Mouse (Mus musculus): ENCODE data around the gene H2al1g. TPM values are rescaled to one million over a fixed set of nuclear protein-coding genes. Genes with fewer than 3 reads are reported as not detected.

Gene H2al1g
- polyA plus RNA-seq, 2 experiments: not detected

DNA sequence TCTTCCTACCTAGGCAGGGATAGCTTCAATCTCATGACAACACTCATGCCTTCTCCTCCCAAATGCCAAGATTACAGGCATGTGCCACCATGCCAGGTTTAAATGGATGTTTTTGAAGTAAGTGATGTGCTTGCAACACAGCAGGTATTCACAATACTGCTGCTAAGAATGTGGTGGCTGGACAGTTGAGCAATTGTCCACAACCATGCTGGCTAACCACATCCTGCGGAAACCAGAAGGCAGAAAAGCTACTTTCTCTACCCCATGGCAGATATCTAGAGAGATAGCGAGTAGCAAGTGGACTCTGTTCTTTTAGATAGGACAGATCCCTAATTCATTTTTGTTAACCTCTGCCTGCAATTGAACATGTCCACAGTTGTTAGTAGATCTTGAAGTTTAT lies 43.2 kb downstream of the H2al1g start:
- ATAC-seq (ENCODE audit: low FRiP score, low read depth) (no peak), DNase-seq (ENCODE audit: low spot score) (no peak)
- Histone ChIP-seq H3K4me2 (replicated peaks; ENCODE audit: low read depth, low read length, severe bottlenecking) (no peak overlapping the region), H3K4me3 (replicated peaks; ENCODE audit: low read length) (no peak overlapping the region), H3K9ac (ENCODE audit: low read depth, low read length, severe bottlenecking) (no peak overlapping the region), H3K27ac (replicated peaks; ENCODE audit: low read depth, low read length) (no peak overlapping the region), H3K9me3 (ENCODE audit: control insufficient read depth, low read length) (no peaks in the 10 kb centered on the region), H3K36me3 (ENCODE audit: control insufficient read depth, insufficient read depth, low read length) (no peaks in the 10 kb centered on the region), H3K27me3 (ENCODE audit: control insufficient read depth, insufficient read depth, low read length) (no peaks in the 10 kb centered on the region), H3K4me1 (ENCODE audit: control insufficient read depth, insufficient read depth, low read length) (no peaks in the 10 kb centered on the region)
- WGBS: 88% methylated on average over 2 of the region's 2 CpGs
- TF ChIP-seq POLR2A (IDR thresholded peaks at IDR 0.05; ENCODE audit: borderline replicate concordance, extremely low read depth, insufficient read depth, insufficient read length): no peak

DNA sequence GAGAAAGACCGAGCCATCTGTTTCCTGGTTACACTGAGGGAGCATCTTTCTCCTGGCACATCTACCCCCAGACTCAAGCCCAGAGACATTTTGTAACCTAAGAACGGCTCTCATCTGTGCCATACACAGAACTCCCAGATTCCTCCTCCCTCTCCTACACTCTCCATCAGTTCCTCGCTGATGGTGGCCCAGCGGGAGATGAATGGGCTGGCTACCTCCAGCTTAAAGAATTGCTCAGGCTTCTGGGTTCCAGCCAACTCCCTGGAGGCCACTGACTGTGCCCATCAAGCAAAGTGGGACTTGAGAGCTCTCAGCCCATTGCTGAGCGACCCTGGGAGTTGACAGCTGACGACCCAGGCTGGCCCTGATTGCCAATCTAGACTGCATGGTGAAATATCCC lies 45.8 kb downstream of the H2al1g start:
- no peak for TF ChIP-seq POLR2A (IDR thresholded peaks at IDR 0.05; ENCODE audit: borderline replicate concordance, extremely low read depth, insufficient read depth, insufficient read length)
- ATAC-seq (ENCODE audit: low FRiP score, low read depth): no peak
- no peak overlapping the region for H3K4me3 ChIP-seq (replicated peaks; ENCODE audit: low read length)
- H3K27me3 ChIP-seq (ENCODE audit: control insufficient read depth, insufficient read depth, low read length): no peaks in the 10 kb centered on the region
- 60% methylated on average over 6 of the region's 6 CpGs for WGBS
- no peak overlapping the region for H3K9ac ChIP-seq (ENCODE audit: low read depth, low read length, severe bottlenecking)
- DNase-seq (ENCODE audit: low spot score): no peak
- H3K4me2 ChIP-seq (replicated peaks; ENCODE audit: low read depth, low read length, severe bottlenecking): no peak overlapping the region
- no peaks in the 10 kb centered on the region for H3K4me1 ChIP-seq (ENCODE audit: control insufficient read depth, insufficient read depth, low read length)
- H3K27ac ChIP-seq (replicated peaks; ENCODE audit: low read depth, low read length): no peak overlapping the region
- no peaks in the 10 kb centered on the region for H3K9me3 ChIP-seq (ENCODE audit: control insufficient read depth, low read length)
- H3K36me3 ChIP-seq (ENCODE audit: control insufficient read depth, insufficient read depth, low read length): no peaks in the 10 kb centered on the region

DNA sequence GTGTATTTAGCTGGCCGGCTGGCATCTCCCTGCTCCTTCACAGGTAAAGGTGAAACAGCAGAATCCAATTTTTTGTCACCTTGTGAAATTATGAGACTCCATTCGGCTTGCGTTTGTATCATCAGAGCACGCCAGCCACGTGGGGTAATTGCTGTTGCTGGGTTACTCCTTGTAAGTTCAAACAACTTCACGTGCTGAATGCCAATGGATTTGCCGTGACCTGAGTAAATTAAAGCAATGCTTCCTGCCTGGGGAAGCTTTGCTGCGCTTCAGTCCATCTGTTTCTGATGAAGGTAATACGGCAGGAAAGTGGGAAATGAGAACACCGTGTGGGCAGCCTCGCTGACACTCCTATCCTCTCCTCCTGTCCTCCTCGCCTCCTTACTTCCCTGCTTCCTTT lies 47.1 kb downstream of the H2al1g start:
- 36% methylated on average over 12 of the region's 12 CpGs for WGBS
- TF ChIP-seq POLR2A (IDR thresholded peaks at IDR 0.05; ENCODE audit: borderline replicate concordance, extremely low read depth, insufficient read depth, insufficient read length): no peak
- Histone ChIP-seq H3K4me3 (replicated peaks; ENCODE audit: low read length) (no peak overlapping the region), H3K27ac (replicated peaks; ENCODE audit: low read depth, low read length) (no peak overlapping the region), H3K27me3 (ENCODE audit: control insufficient read depth, insufficient read depth, low read length) (no peaks in the 10 kb centered on the region), H3K9me3 (ENCODE audit: control insufficient read depth, low read length) (no peaks in the 10 kb centered on the region), H3K9ac (ENCODE audit: low read depth, low read length, severe bottlenecking) (no peak overlapping the region), H3K4me2 (replicated peaks; ENCODE audit: low read depth, low read length, severe bottlenecking) (no peak overlapping the region), H3K36me3 (ENCODE audit: control insufficient read depth, insufficient read depth, low read length) (no peaks in the 10 kb centered on the region), H3K4me1 (ENCODE audit: control insufficient read depth, insufficient read depth, low read length) (no peaks in the 10 kb centered on the region)
- DNase-seq (ENCODE audit: low spot score) (no peak), ATAC-seq (ENCODE audit: low FRiP score, low read depth) (no peak)

Other genes with a start within 250 kb of the H2al1g start
- not detected in 2 replicates for gene H2al1a, start 19.0 kb upstream of the H2al1g start, polyA plus RNA-seq (2012; rRNA removed)
- gene H2al1a, start 19.0 kb upstream of the H2al1g start, polyA plus RNA-seq (2014; fragmentation: Nextera tagmentation; extraction: Ambion mirVana): not detected in 2 replicates
- gene H2al1b, start 15.8 kb upstream of the H2al1g start, polyA plus RNA-seq (2012; rRNA removed): not detected in 2 replicates
- gene H2al1b, start 15.8 kb upstream of the H2al1g start, polyA plus RNA-seq (2014; fragmentation: Nextera tagmentation; extraction: Ambion mirVana): not detected in 2 replicates
- not detected in 2 replicates for gene H2al1c, start 12.6 kb upstream of the H2al1g start, polyA plus RNA-seq (2012; rRNA removed)
- not detected in 2 replicates for gene H2al1c, start 12.6 kb upstream of the H2al1g start, polyA plus RNA-seq (2014; fragmentation: Nextera tagmentation; extraction: Ambion mirVana)
- gene H2al1d, start 9.4 kb upstream of the H2al1g start, polyA plus RNA-seq (2012; rRNA removed): not detected in 2 replicates
- not detected in 2 replicates for gene H2al1d, start 9.4 kb upstream of the H2al1g start, polyA plus RNA-seq (2014; fragmentation: Nextera tagmentation; extraction: Ambion mirVana)
- not detected in 2 replicates for gene H2al1e, start 6.3 kb upstream of the H2al1g start, polyA plus RNA-seq (2012; rRNA removed)
- gene H2al1e, start 6.3 kb upstream of the H2al1g start, polyA plus RNA-seq (2014; fragmentation: Nextera tagmentation; extraction: Ambion mirVana): not detected in 2 replicates
- gene H2al1f, start 3.1 kb upstream of the H2al1g start, polyA plus RNA-seq (2012; rRNA removed): not detected in 2 replicates
- not detected in 2 replicates for gene H2al1f, start 3.1 kb upstream of the H2al1g start, polyA plus RNA-seq (2014; fragmentation: Nextera tagmentation; extraction: Ambion mirVana)
- not detected in 2 replicates for gene H2al1h, start 3.2 kb downstream of the H2al1g start, polyA plus RNA-seq (2012; rRNA removed)
- not detected in 2 replicates for gene H2al1h, start 3.2 kb downstream of the H2al1g start, polyA plus RNA-seq (2014; fragmentation: Nextera tagmentation; extraction: Ambion mirVana)
- gene H2al1i, start 6.4 kb downstream of the H2al1g start, polyA plus RNA-seq (2012; rRNA removed): not detected in 2 replicates
- not detected in 2 replicates for gene H2al1i, start 6.4 kb downstream of the H2al1g start, polyA plus RNA-seq (2014; fragmentation: Nextera tagmentation; extraction: Ambion mirVana)
- gene H2al1j, start 9.6 kb downstream of the H2al1g start, polyA plus RNA-seq (2012; rRNA removed): not detected in 2 replicates
- not detected in 2 replicates for gene H2al1j, start 9.6 kb downstream of the H2al1g start, polyA plus RNA-seq (2014; fragmentation: Nextera tagmentation; extraction: Ambion mirVana)

All from limb, embryonic 14.5 days (tissue).